Mouse (Mus musculus) midbrain, embryonic 14.5 days (tissue): Measurements from ENCODE around the gene Pde10a. TPM values are rescaled to one million over a fixed set of nuclear protein-coding genes. Genes with fewer than 3 reads are reported as not detected.

ENCODE experiments used
- polyA plus RNA-seq: library from polyadenylated mRNA; unstranded; fragments of >200 nt; fragmentation: Nextera tagmentation; extraction: Ambion mirVana; gene quantifications from 2 replicates; pipeline ENCODE4 v1.2.1, GENCODE M21; 2014

Pde10a gene
- polyA plus RNA-seq, 1 experiment from 2014 or later = 14.1 TPM

Other genes starting within 250 kb of the Pde10a start
- 282 and 326 TPM in 2 replicates for gene Mpc1, start 242.5 kb upstream of the Pde10a start, polyA plus RNA-seq
- gene Sft2d1, start 214.3 kb upstream of the Pde10a start, polyA plus RNA-seq = 177 and 204 TPM in 2 replicates
- 18.3 and 20.6 TPM in 2 replicates for gene Prr18, start 187.9 kb upstream of the Pde10a start, polyA plus RNA-seq
- 0.39 and 0.82 TPM in 2 replicates for gene T2, start 169.4 kb upstream of the Pde10a start, polyA plus RNA-seq
- gene T, start 90.9 kb upstream of the Pde10a start, polyA plus RNA-seq = 0.39 and 0.43 TPM in 2 replicates
- not detected in 2 replicates for gene Gm17087, start 41.6 kb downstream of the Pde10a start, polyA plus RNA-seq